Mouse (Mus musculus): ENCODE results near the gene Cdkl2.

Gene Cdkl2

GRCm38 (mm10) chr5:92043783-92044182, at the start of gene Cdkl2:
Gene Cdkl2, minus strand, starts transcription at chr5:92043883.
- no peak for DNase-seq

GRCm38 (mm10) chr5:92087469-92087868, 43.8 kb upstream of the Cdkl2 start:
- no peak for DNase-seq

- no peak for DNase-seq
These were observed 42.3 kb upstream of the Cdkl2 start for GRCm38 (mm10) chr5:92085821-92086550.

GRCm38 (mm10) chr5:92085246-92085645, 41.6 kb upstream of the Cdkl2 start:
- no peak for DNase-seq

GRCm38 (mm10) chr5:92083417-92084038, 39.8 kb upstream of the Cdkl2 start, which contains the start of gene G3bp2:
Gene G3bp2, minus strand, starts transcription at chr5:92083719.
- DNase-seq, result peak; percentile 95 to 97

GRCm38 (mm10) chr5:92082821-92083401, 39.2 kb upstream of the Cdkl2 start:
- DNase-seq, result peak; percentile 33 to 49

- no peak for DNase-seq
These were observed 37.6 kb upstream of the Cdkl2 start for GRCm38 (mm10) chr5:92081326-92081725.

- DNase-seq, result no peak
These were observed 36.7 kb upstream of the Cdkl2 start for GRCm38 (mm10) chr5:92080400-92080799.

GRCm38 (mm10) chr5:92079304-92079703, 35.6 kb upstream of the Cdkl2 start:
- no peak for DNase-seq

- no peak for DNase-seq
These were observed 35.1 kb upstream of the Cdkl2 start for GRCm38 (mm10) chr5:92078751-92079150.

- no peak for DNase-seq
These were observed 32.6 kb upstream of the Cdkl2 start for GRCm38 (mm10) chr5:92076273-92076672.

- no peak for DNase-seq
These were observed 30.4 kb upstream of the Cdkl2 start for GRCm38 (mm10) chr5:92074061-92074460.

GRCm38 (mm10) chr5:92063192-92063591, 19.5 kb upstream of the Cdkl2 start:
- no peak for DNase-seq

- no peak for DNase-seq
These were observed 9.2 kb upstream of the Cdkl2 start for GRCm38 (mm10) chr5:92052866-92053265.

- no peak for DNase-seq
These were observed 6.7 kb upstream of the Cdkl2 start for GRCm38 (mm10) chr5:92050419-92050818.

- peak; percentile 97 to 98 for DNase-seq
These were observed 1.0 kb downstream of the Cdkl2 start for GRCm38 (mm10) chr5:92042377-92043348.

- DNase-seq, result no peak
These were observed 23.7 kb downstream of the Cdkl2 start for GRCm38 (mm10) chr5:92019960-92020359.

- DNase-seq, result no peak
These were observed 31.9 kb downstream of the Cdkl2 start for GRCm38 (mm10) chr5:92011756-92012155.

- no peak for DNase-seq
These were observed 33.9 kb downstream of the Cdkl2 start for GRCm38 (mm10) chr5:92009827-92010226.

- no peak for DNase-seq
These were observed 40.7 kb downstream of the Cdkl2 start for GRCm38 (mm10) chr5:92003011-92003410.

- no peak for DNase-seq
These were observed 42.9 kb downstream of the Cdkl2 start for GRCm38 (mm10) chr5:92000770-92001169.

- DNase-seq, result no peak
These were observed 49.1 kb downstream of the Cdkl2 start for GRCm38 (mm10) chr5:91994546-91994945.

- DNase-seq, result no peak
These were observed 50.6 kb downstream of the Cdkl2 start for GRCm38 (mm10) chr5:91993061-91993460.
